Mouse (Mus musculus) stomach, embryonic 16.5 days (tissue): Measurements from ENCODE around the gene Gpr85. TPM values are rescaled to one million over a fixed set of nuclear protein-coding genes. Genes with fewer than 3 reads are reported as not detected.
"Not testable (repeated sequence)": the region's sequence is repeated elsewhere in the genome, so short reads cannot be mapped to it uniquely, and the experiment has no call there.

Experiments
- ATAC-seq: fragments of 200-750 bp; cut with Nextera tagmentation; 2 replicates; pipeline ENCODE4 v1.8.0; 2017; ENCODE audit warnings: moderate number of reproducible peaks, moderate TSS enrichment; ENCODE audit not compliant: insufficient read depth, low FRiP score
- H3K27ac ChIP-seq: fragments of 300-500 bp; sonication (generic); 2 replicates; pipeline ENCODE4 v1.5.1; 2014; ENCODE audit warnings: low read length
- H3K27me3 ChIP-seq: fragments of 300-500 bp; sonication (generic); 2 replicates; pipeline ENCODE4 v1.6.1; 2014; ENCODE audit warnings: low read length, control low read depth, mixed read lengths; ENCODE audit not compliant: control insufficient read depth, insufficient read depth
- H3K36me3 ChIP-seq: fragments of 300-500 bp; sonication (generic); 2 replicates; pipeline ENCODE4 v1.6.1; 2014; ENCODE audit warnings: low read length; ENCODE audit not compliant: control insufficient read depth, insufficient read depth
- H3K4me1 ChIP-seq: fragments of 300-500 bp; sonication (generic); 2 replicates; pipeline ENCODE4 v1.6.1; 2014; ENCODE audit warnings: low read length, control low read depth, mixed read lengths; ENCODE audit not compliant: control insufficient read depth, insufficient read depth
- H3K4me2 ChIP-seq: fragments of 300-500 bp; sonication (generic); 2 replicates; pipeline ENCODE4 v1.6.1; 2014; ENCODE audit warnings: low read depth, low read length, mixed read lengths
- H3K4me3 ChIP-seq: fragments of 300-500 bp; sonication (generic); replicated peaks from 2 replicates; pipeline ENCODE4 v1.5.1; 2014; ENCODE audit warnings: mild to moderate bottlenecking, low read length
- H3K9ac ChIP-seq: fragments of 300-500 bp; sonication (generic); 2 replicates; pipeline ENCODE4 v1.6.1; 2014; ENCODE audit warnings: low read length
- H3K9me3 ChIP-seq: fragments of 300-500 bp; sonication (generic); replicated peaks from 2 replicates; pipeline ENCODE4 v1.6.1; 2016; ENCODE audit warnings: low read length, control low read depth; ENCODE audit not compliant: control insufficient read depth
- WGBS: fragments of 180-500 bp; shearing (Covaris S2); extraction: QIAGEN DNeasy Blood & Tissue Kit; methylation state at CpG from one replicate; pipeline ENCODE4 v1.1.7; 2014; 5-methylcytosine and 5-hydroxymethylcytosine counted together
- polyA plus RNA-seq: library from polyadenylated mRNA; unstranded; fragments of >200 nt; fragmentation: Nextera tagmentation; extraction: Ambion mirVana; gene quantifications from 2 replicates; pipeline ENCODE4 v1.2.1, GENCODE M21; 2015

Gpr85 gene
- polyA plus RNA-seq, 1 experiment from 2014 or later = 3.0 TPM

DNA sequence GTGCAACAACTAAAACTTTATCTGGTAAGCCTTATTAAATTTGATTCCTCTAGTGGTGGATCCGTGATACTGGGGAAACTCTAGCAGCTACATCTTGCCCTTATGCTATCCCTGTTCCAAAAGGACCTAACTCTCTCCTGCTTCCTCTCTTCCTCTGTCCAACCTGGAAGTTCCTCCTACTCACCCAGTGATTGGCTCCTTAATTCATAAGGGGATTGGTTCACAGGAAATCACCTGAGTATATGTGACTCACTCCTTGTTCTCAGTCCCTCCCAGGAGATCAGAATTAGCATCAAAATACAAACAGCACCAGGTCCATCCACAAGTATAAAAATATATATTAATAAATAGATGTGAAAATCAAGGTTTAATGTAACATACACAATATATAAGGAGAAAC, 20.9 kb upstream of the Gpr85 start:
- H3K27ac ChIP-seq = no peak overlapping the region
- 87% methylated on average over 1 of the region's 1 CpGs for WGBS
- no peaks in the 10 kb centered on the region for H3K36me3 ChIP-seq
- H3K4me2 ChIP-seq = no peak overlapping the region
- no peaks in the 10 kb centered on the region for H3K4me1 ChIP-seq
- H3K9ac ChIP-seq = no peak overlapping the region
- H3K9me3 ChIP-seq = no peaks in the 10 kb centered on the region
- no peak for ATAC-seq
- no peaks in the 10 kb centered on the region for H3K27me3 ChIP-seq
- H3K4me3 ChIP-seq = no peak overlapping the region

GRCm38 (mm10) chr6:13859877-13860585, 20.3 kb upstream of the Gpr85 start:
- no peak overlapping the region for H3K9ac ChIP-seq
- no peaks in the 10 kb centered on the region for H3K9me3 ChIP-seq
- no peak overlapping the region for H3K27ac ChIP-seq
- H3K4me1 ChIP-seq = no peaks in the 10 kb centered on the region
- ATAC-seq = no peak
- H3K4me2 ChIP-seq = no peak overlapping the region
- no peak overlapping the region for H3K4me3 ChIP-seq
- H3K36me3 ChIP-seq = no peaks in the 10 kb centered on the region
- H3K27me3 ChIP-seq = no peaks in the 10 kb centered on the region
- WGBS = 71% methylated on average over 6 of the region's 6 CpGs

DNA sequence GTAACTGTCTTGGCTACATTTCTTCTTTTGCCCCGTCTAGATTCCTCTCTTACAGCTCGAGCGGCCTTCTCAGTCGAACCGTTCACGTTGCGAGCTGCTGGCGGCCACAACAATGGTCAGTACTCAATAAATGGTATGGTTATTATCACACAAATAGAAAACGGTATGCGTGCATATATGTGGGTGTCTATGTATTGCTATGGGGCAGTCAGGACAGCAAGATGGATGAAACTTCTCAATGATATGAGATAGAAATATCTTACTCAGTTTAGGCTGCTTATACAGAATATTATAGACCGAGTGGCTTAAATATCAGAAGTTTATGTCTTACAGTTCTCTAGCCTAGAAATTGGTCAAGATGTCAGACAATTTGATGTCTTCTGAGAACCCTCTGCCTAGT, 14.5 kb upstream of the Gpr85 start:
- Histone ChIP-seq H3K4me1 (no peaks in the 10 kb centered on the region), H3K27ac (no peak overlapping the region), H3K9ac (no peak overlapping the region), H3K4me2 (no peak overlapping the region), H3K4me3 (no peak overlapping the region), H3K36me3 (no peaks in the 10 kb centered on the region), H3K9me3 (no peaks in the 10 kb centered on the region), H3K27me3 (no peaks in the 10 kb centered on the region)
- 34% methylated on average over 11 of the region's 11 CpGs for WGBS
- ATAC-seq = no peak

- no peak overlapping the region for H3K4me3 ChIP-seq
- no peak overlapping the region for H3K4me2 ChIP-seq
- no peaks in the 10 kb centered on the region for H3K36me3 ChIP-seq
- H3K27me3 ChIP-seq = no peaks in the 10 kb centered on the region
- no peak overlapping the region for H3K9ac ChIP-seq
- no peak for ATAC-seq
- no peaks in the 10 kb centered on the region for H3K4me1 ChIP-seq
- H3K9me3 ChIP-seq = no peaks in the 10 kb centered on the region
- no peak overlapping the region for H3K27ac ChIP-seq
- 76% methylated on average over 4 of the region's 4 CpGs for WGBS
Observed at GRCm38 (mm10) chr6:13853244-13853643, 13.5 kb upstream of the Gpr85 start.

DNA sequence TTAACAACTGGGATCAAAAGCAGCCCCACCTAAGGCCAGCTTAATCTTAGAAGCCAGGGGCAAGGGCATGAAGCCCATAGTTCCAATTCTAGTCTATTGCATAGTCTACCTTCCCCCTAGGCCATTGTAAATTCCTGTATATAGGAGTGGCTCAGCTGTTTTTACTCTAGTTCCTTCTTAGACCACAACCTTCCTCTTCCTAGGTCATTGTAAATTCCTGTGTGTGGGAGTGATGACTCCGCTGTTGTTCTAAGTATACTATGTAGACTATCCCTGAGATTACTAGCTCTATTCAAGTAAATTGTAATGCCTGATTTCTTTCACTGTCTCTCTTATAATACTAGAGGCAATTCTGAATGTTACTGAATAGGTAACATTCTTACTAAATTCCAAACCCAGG, 6.3 kb upstream of the Gpr85 start:
- H3K4me1 ChIP-seq, H3K4me2 ChIP-seq, H3K9ac ChIP-seq, H3K27ac ChIP-seq, H3K4me3 ChIP-seq, ATAC-seq, H3K36me3 ChIP-seq, H3K9me3 ChIP-seq, H3K27me3 ChIP-seq: not testable (repeated sequence)
- WGBS = 94% methylated on average over 1 of the region's 1 CpGs

DNA sequence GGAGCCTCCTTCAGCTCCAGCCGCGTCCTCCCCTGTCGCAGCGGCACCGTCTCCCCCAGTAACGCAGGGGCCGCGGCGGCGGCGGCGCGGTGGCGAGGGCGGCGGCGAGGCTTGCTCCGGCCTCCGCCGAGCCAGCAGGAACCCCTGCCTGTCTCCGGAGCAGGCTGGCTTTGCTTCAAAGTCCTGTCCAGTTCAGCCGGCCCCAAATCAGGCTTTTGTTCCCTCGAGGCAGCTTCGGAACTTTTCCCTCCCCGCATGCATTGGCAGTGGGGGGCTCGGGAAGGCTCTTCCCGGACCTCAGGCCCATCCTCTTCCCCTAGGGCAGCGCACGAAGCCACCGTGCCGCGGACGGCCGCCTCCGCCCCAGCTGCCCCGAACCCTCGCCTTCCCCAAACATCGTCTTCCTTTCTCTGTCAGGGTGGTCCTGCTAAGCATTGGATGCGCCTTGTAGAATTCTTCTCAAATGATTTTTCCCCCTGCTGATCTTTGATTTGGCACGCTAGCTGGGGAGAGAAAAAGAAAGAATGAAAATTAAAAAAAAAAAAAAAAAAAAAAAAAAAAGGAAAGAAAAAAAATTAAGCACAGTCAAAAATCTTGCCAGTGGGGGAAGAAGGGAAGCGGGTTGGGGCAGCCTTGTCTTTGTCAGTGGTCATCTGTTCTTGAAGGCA, 931 bp downstream of the Gpr85 start:
- Histone ChIP-seq H3K9ac (peak overlapping the region; percentile 87), H3K27ac (peak overlapping the region; percentile 63)

GRCm38 (mm10) chr6:13837916-13838676, 1.6 kb downstream of the Gpr85 start:
- peak overlapping the region; percentile 82 for H3K4me2 ChIP-seq
- H3K27me3 ChIP-seq = no peaks in the 10 kb centered on the region
- H3K27ac ChIP-seq = peak overlapping the region; percentile 63
- H3K4me1 ChIP-seq = no peaks in the 10 kb centered on the region
- no peaks in the 10 kb centered on the region for H3K9me3 ChIP-seq
- peak overlapping the region; percentile 87 for H3K9ac ChIP-seq
- no peaks in the 10 kb centered on the region for H3K36me3 ChIP-seq
- no peak; the same call in 1 of the 2 replicates for ATAC-seq
- H3K4me3 ChIP-seq = peak overlapping the region; percentile 63
- whole genome bisulfite sequencing = 2% methylated on average over 19 of the region's 19 CpGs

More for the DNA sequence above, 931 bp downstream of the Gpr85 start:
- Histone ChIP-seq H3K27me3 (no peaks in the 10 kb centered on the region), H3K4me2 (peak overlapping the region; percentile 82), H3K4me1 (no peaks in the 10 kb centered on the region), H3K4me3 (peak overlapping the region; percentile 63), H3K36me3 (no peaks in the 10 kb centered on the region), H3K9me3 (no peaks in the 10 kb centered on the region)
- peak; percentile 89 for ATAC-seq
- WGBS = under 1% methylated on average over 41 of the region's 41 CpGs

GRCm38 (mm10) chr6:13836967-13837570, 2.7 kb downstream of the Gpr85 start:
- no peak overlapping the region for H3K4me2 ChIP-seq
- H3K27me3 ChIP-seq = no peaks in the 10 kb centered on the region
- no peak overlapping the region for H3K27ac ChIP-seq
- H3K9ac ChIP-seq = no peak overlapping the region
- no peaks in the 10 kb centered on the region for H3K36me3 ChIP-seq
- no peak for ATAC-seq
- no peaks in the 10 kb centered on the region for H3K4me1 ChIP-seq
- no peaks in the 10 kb centered on the region for H3K9me3 ChIP-seq
- H3K4me3 ChIP-seq = no peak overlapping the region
- WGBS = 72% methylated on average over 3 of the region's 3 CpGs
